Mouse (Mus musculus) hindbrain, embryonic 13.5 days (tissue): ENCODE data around the gene Prr29. TPM values are rescaled to one million over a fixed set of nuclear protein-coding genes. Genes with fewer than 3 reads are reported as not detected.

Source experiments
- ATAC-seq: fragments of 200-750 bp; cut with Nextera tagmentation; 2 replicates; pipeline ENCODE4 v1.8.0; 2017; ENCODE audit warnings: moderate TSS enrichment; ENCODE audit not compliant: low FRiP score
- H3K27ac ChIP-seq: fragments of 300-500 bp; sonication (generic); 2 replicates; pipeline ENCODE4 v1.5.1; 2015; ENCODE audit warnings: inconsistent platforms, mild to moderate bottlenecking, moderate library complexity
- H3K27me3 ChIP-seq: fragments of 300-500 bp; sonication (generic); 2 replicates; pipeline ENCODE4 v1.6.1; 2015; ENCODE audit warnings: mild to moderate bottlenecking, inconsistent platforms
- H3K36me3 ChIP-seq: fragments of 300-500 bp; sonication (generic); 2 replicates; pipeline ENCODE4 v1.6.1; 2015; ENCODE audit warnings: mild to moderate bottlenecking, inconsistent platforms
- H3K4me1 ChIP-seq: fragments of 300-500 bp; sonication (generic); replicated peaks from 2 replicates; pipeline ENCODE4 v1.6.1; 2015; ENCODE audit warnings: inconsistent platforms
- H3K4me2 ChIP-seq: fragments of 300-500 bp; sonication (generic); 2 replicates; pipeline ENCODE4 v1.6.1; 2015; ENCODE audit warnings: inconsistent platforms, mild to moderate bottlenecking, moderate library complexity
- H3K4me3 ChIP-seq: fragments of 300-500 bp; sonication (generic); 2 replicates; pipeline ENCODE4 v1.5.1; 2015; ENCODE audit warnings: mild to moderate bottlenecking, inconsistent platforms
- H3K9ac ChIP-seq: fragments of 300-500 bp; sonication (generic); 2 replicates; pipeline ENCODE4 v1.6.1; 2015; ENCODE audit warnings: mild to moderate bottlenecking, inconsistent platforms
- H3K9me3 ChIP-seq: fragments of 300-500 bp; sonication (generic); 2 replicates; pipeline ENCODE4 v1.6.1; 2016; ENCODE audit warnings: inconsistent platforms
- WGBS: fragments of 180-500 bp; shearing (Covaris S2); methylation state at CpG from one replicate; pipeline ENCODE4 v1.1.7; 2015; 5-methylcytosine and 5-hydroxymethylcytosine counted together
- polyA plus RNA-seq: library from polyadenylated mRNA; unstranded; fragments of >200 nt; fragmentation: Nextera tagmentation; extraction: Ambion mirVana; gene quantifications from 2 replicates; pipeline ENCODE4 v1.2.1, GENCODE M21; 2015

Gene Prr29
- polyA plus RNA-seq, 1 experiment from 2014 or later: not detected

- 88% methylated on average over 2 of the region's 2 CpGs for WGBS
Observed at GRCm38 (mm10) chr11:106417860-106418259, 52.6 kb downstream of the Prr29 start.

DNA sequence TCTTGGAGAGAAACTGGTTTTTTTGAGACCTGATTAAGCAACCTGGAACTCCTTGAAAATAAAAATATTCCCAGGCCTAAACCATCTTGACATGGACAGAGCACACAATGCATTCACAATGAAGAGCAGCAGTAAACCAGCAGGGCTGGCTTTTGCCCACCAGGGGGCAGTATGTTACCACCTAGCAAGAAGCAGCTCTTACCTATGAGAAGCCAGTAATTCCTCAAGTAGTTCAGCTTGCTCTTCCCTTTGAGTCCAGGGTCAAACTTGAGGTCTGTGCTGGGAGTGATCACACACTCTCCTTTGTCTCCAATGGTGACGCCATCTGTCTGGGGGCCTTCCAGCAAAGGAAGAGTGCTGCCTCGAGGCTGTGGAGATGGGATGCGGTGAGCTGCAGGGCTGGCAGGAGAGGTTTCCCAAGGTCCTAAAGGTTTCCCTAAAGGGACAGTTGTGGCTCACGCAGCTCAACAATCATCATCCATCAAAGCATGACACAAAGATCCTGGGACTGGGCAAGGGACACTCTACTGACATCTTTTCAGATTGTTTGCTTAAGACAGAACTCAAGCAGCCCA is 53.4 kb downstream of the Prr29 start:
- Histone ChIP-seq H3K27ac (no peak overlapping the region), H3K36me3 (peaks cover 18% of the 10 kb centered on the region), H3K9ac (no peak overlapping the region), H3K4me1 (no peaks in the 10 kb centered on the region), H3K4me2 (no peak overlapping the region), H3K9me3 (no peaks in the 10 kb centered on the region), H3K4me3 (no peak overlapping the region), H3K27me3 (no peaks in the 10 kb centered on the region)
- 47% methylated on average over 4 of the region's 4 CpGs for WGBS
- ATAC-seq: peak; percentile 59; the same call in 1 of the 2 replicates

More at GRCm38 (mm10) chr11:106417860-106418259, 52.6 kb downstream of the Prr29 start:
- H3K27ac ChIP-seq: no peak overlapping the region
- H3K9me3 ChIP-seq: no peaks in the 10 kb centered on the region
- H3K36me3 ChIP-seq: peaks cover 16% of the 10 kb centered on the region
- no peak for ATAC-seq
- no peak overlapping the region for H3K4me3 ChIP-seq
- H3K4me1 ChIP-seq: no peaks in the 10 kb centered on the region
- H3K9ac ChIP-seq: no peak overlapping the region
- H3K27me3 ChIP-seq: no peaks in the 10 kb centered on the region
- H3K4me2 ChIP-seq: no peak overlapping the region

GRCm38 (mm10) chr11:106419262-106420102 is 54.2 kb downstream of the Prr29 start:
- H3K36me3 ChIP-seq: peaks cover 18% of the 10 kb centered on the region
- no peak overlapping the region for H3K27ac ChIP-seq
- H3K4me3 ChIP-seq: no peak overlapping the region
- ATAC-seq: no peak
- H3K27me3 ChIP-seq: no peaks in the 10 kb centered on the region
- 0 out of 2 replicates have a peak overlapping the region, but pooled peaks have one; percentile 26 for H3K9ac ChIP-seq
- 84% methylated on average over 9 of the region's 9 CpGs for WGBS
- H3K4me2 ChIP-seq: no peak overlapping the region
- no peaks in the 10 kb centered on the region for H3K9me3 ChIP-seq
- no peaks in the 10 kb centered on the region for H3K4me1 ChIP-seq

GRCm38 (mm10) chr11:106425201-106425600 is 59.9 kb downstream of the Prr29 start:
- no peaks in the 10 kb centered on the region for H3K9me3 ChIP-seq
- no peaks in the 10 kb centered on the region for H3K27me3 ChIP-seq
- WGBS: 95% methylated on average over 5 of the region's 5 CpGs
- H3K4me3 ChIP-seq: no peak overlapping the region
- H3K4me1 ChIP-seq: no peaks in the 10 kb centered on the region
- no peak for ATAC-seq
- H3K9ac ChIP-seq: no peak overlapping the region
- peaks cover 23% of the 10 kb centered on the region for H3K36me3 ChIP-seq
- no peak overlapping the region for H3K27ac ChIP-seq
- H3K4me2 ChIP-seq: no peak overlapping the region

DNA sequence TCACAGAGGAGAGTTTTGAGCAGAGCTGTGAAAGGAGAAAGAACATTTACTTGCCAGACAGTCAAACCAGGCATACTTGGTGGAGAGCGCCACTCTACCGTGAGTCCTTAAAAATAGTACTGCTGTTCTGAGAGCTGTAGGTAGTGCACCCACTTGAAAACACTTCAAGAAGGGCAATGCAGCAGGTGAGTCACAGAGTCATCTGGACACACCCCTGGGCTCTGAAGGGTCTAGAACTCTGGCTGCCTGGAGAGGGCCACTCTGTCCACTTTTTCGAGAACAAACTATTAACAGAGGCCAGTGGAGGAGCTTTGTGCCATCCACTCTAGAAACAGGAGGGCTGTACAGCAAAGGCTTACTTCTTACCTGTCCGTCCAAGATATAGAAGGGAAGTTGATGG is 61.2 kb downstream of the Prr29 start:
- no peak overlapping the region for H3K4me3 ChIP-seq
- no peak overlapping the region for H3K4me2 ChIP-seq
- H3K27me3 ChIP-seq: no peaks in the 10 kb centered on the region
- ATAC-seq: no peak
- H3K9ac ChIP-seq: no peak overlapping the region
- no peaks in the 10 kb centered on the region for H3K9me3 ChIP-seq
- H3K4me1 ChIP-seq: no peaks in the 10 kb centered on the region
- no peak overlapping the region for H3K27ac ChIP-seq
- H3K36me3 ChIP-seq: peaks cover 22% of the 10 kb centered on the region
- 97% methylated on average over 4 of the region's 4 CpGs for WGBS

Other genes starting within 250 kb of the Prr29 start
- gene Gm10840, start 204.6 kb upstream of the Prr29 start, polyA plus RNA-seq: not detected in 2 replicates
- gene Limd2, start 204.6 kb upstream of the Prr29 start, polyA plus RNA-seq: 197 and 211 TPM in 2 replicates
- gene Strada, start 163.3 kb upstream of the Prr29 start, polyA plus RNA-seq: 31.2 and 34.2 TPM in 2 replicates
- gene Ccdc47, start 149.1 kb upstream of the Prr29 start, polyA plus RNA-seq: 97.0 and 106 TPM in 2 replicates
- 92.0 and 96.2 TPM in 2 replicates for gene Ddx42, start 148.5 kb upstream of the Prr29 start, polyA plus RNA-seq
- 37.4 and 38.3 TPM in 2 replicates for gene Ftsj3, start 109.4 kb upstream of the Prr29 start, polyA plus RNA-seq
- 339 and 341 TPM in 2 replicates for gene Psmc5, start 109.3 kb upstream of the Prr29 start, polyA plus RNA-seq
- gene Smarcd2, start 92.5 kb upstream of the Prr29 start, polyA plus RNA-seq: 14.3 and 16.0 TPM in 2 replicates
- gene Tcam1, start 88.8 kb upstream of the Prr29 start, polyA plus RNA-seq: 0.12 and 0.21 TPM in 2 replicates
- not detected in 2 replicates for gene Gh, start 63.6 kb upstream of the Prr29 start, polyA plus RNA-seq
- gene Cd79b, start 50.7 kb upstream of the Prr29 start, polyA plus RNA-seq: 1.2 and 1.4 TPM in 2 replicates
- 0.03 TPM in 1 of 2 replicates, not detected in the other for gene Scn4a, start 12.2 kb upstream of the Prr29 start, polyA plus RNA-seq
- 12.8 and 13.8 TPM in 2 replicates for gene Icam2, start 22.6 kb downstream of the Prr29 start, polyA plus RNA-seq
- gene Ern1, start 122.4 kb downstream of the Prr29 start, polyA plus RNA-seq: 5.9 and 6.1 TPM in 2 replicates
- 21.3 and 21.7 TPM in 2 replicates for gene Tex2, start 248.0 kb downstream of the Prr29 start, polyA plus RNA-seq